Mouse (Mus musculus): ENCODE measurements around the gene Zc3h8. TPM values are rescaled to one million over a fixed set of nuclear protein-coding genes. Genes with fewer than 3 reads are reported as not detected.

Zc3h8 gene
- polyA plus RNA-seq, 1 experiment from 2014 or later = 9.3 TPM

DNA sequence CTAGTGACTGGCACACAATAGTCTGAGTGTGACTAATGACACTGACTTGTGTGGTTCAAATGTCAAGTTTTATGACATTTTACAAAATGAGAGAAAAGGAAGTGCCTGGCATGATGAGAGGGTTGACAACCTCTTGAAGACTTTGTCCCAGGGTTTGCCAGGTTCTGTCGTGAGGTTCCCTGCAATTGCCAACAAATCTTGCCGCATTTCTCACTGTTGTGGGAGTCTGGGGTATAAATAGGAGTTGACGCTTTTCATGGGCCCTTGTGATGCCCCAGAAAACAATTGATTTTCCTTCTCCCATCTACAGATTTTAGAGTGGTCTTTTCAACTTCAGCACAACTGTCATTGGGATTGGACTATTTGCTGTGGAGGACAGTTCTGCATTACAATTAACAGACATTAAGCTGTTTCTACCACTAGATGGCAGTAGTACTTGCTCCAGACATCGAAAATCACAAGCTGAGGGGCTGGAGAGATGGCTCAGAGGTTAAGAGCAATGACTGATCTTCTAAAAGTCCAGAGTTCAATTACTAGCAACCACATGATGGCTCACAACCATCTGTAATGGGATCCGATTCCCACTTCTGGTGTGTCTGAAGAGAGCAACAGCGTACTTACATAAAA is 4.2 kb upstream of the Zc3h8 start:
- 33% methylated on average over 6 of the region's 6 CpGs for WGBS
- Histone ChIP-seq H3K4me1 (peaks cover under 1% of the 10 kb centered on the region; the same call in 1 of the 2 replicates), H3K4me3 (no peak overlapping the region), H3K9me3 (no peaks in the 10 kb centered on the region), H3K4me2 (replicated peaks) (no peak overlapping the region), H3K27me3 (no peaks in the 10 kb centered on the region), H3K27ac (no peak overlapping the region), H3K9ac (no peak overlapping the region), H3K36me3 (no peaks in the 10 kb centered on the region)
- no peak for ATAC-seq (ENCODE audit: low FRiP score, low read depth)

DNA sequence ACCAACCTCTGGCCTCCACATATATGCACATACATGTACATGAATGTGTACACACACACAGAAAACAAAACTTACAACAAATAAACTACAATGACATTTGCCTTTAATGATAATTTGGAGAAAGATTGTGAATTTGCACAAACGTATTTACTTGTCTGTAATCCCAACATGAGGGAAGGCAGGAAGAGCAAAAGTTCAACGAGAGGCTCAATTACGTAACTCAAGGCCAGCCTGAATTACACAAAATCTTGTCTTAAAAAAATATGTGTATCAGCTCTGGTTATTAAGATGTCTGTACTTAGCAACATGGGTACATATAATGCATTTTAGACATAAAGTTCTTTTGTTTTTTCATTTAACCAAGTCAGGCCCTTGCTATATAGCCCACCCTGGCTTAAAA is 7.6 kb downstream of the Zc3h8 start:
- no peaks in the 10 kb centered on the region for H3K9me3 ChIP-seq
- no peak overlapping the region for H3K9ac ChIP-seq
- H3K27me3 ChIP-seq = no peaks in the 10 kb centered on the region
- H3K4me3 ChIP-seq = no peak overlapping the region
- no peak for ATAC-seq (ENCODE audit: low FRiP score, low read depth)
- H3K4me1 ChIP-seq = no peaks in the 10 kb centered on the region
- peaks cover 27% of the 10 kb centered on the region for H3K36me3 ChIP-seq
- H3K27ac ChIP-seq = no peak overlapping the region
- H3K4me2 ChIP-seq (replicated peaks) = no peak overlapping the region
- WGBS = 91% methylated on average over 3 of the region's 3 CpGs

DNA sequence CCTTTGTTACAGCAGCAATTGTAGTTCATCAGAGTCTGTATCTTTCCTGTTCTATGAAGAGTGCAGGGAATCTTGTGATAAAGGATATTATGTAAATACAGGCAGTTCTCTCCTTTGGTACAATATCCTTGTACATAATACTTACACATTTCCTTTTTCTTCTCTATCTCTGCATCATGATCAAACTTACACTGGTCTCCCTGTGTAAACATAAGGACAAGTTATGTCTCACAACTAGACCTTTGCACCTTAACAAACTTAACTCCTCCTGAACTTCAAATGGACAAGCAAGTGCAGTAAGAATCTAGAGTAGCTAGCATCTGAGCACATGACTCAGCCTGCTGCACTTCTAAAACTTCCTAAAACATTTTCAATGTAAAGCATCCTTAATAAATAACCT is 13.2 kb downstream of the Zc3h8 start:
- Histone ChIP-seq H3K9ac (no peak overlapping the region), H3K4me1 (no peaks in the 10 kb centered on the region), H3K36me3 (peaks cover 31% of the 10 kb centered on the region), H3K9me3 (no peaks in the 10 kb centered on the region), H3K27me3 (no peaks in the 10 kb centered on the region), H3K4me3 (no peak overlapping the region), H3K4me2 (replicated peaks) (no peak overlapping the region), H3K27ac (no peak overlapping the region)
- ATAC-seq (ENCODE audit: low FRiP score, low read depth) = no peak

DNA sequence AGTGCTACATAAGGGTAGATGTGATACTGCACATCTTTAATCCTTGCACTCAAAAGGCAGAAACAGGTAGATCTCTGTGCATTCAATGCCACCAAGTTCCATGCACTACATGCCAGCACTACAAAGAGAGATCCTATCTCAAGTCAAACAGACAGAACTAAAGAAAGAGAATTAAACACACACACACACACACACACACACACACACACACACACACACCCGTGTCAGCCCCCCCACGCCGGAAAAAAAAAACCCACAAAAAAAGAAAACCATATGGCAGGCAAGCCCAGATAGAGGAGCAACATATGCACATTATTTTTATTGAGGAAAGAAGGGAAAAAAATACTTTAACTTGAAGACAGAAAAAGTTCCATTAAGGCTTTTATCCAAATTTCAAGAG is 15.4 kb downstream of the Zc3h8 start:
- no peaks in the 10 kb centered on the region for H3K9me3 ChIP-seq
- H3K4me1 ChIP-seq = no peaks in the 10 kb centered on the region
- no peak for ATAC-seq (ENCODE audit: low FRiP score, low read depth)
- no peak overlapping the region for H3K4me3 ChIP-seq
- peaks cover 27% of the 10 kb centered on the region for H3K36me3 ChIP-seq
- H3K27me3 ChIP-seq = no peaks in the 10 kb centered on the region
- no peak overlapping the region for H3K4me2 ChIP-seq (replicated peaks)
- no peak overlapping the region for H3K9ac ChIP-seq
- no peak overlapping the region for H3K27ac ChIP-seq
- WGBS = 88% methylated on average over 3 of the region's 3 CpGs

DNA sequence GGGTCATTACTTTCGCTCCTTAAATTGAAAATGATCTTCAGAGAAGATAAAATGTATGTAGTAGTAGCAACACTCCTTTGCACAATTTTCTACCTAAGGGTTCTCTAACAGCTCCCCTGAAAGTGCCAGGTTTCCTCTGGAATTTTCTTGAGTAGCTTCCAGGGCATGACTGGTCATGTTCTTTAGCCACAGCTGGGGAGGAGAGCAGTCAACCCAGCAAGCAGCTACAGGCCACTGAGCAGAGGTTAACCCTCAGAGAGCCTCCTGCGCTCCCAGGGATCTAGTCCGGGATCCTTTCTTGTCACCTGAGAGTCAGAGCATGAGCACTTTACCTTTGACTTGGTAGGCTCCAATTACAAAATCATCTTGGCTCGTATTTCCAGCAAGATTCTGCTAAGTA is 19.1 kb downstream of the Zc3h8 start:
- H3K4me3 ChIP-seq = no peak overlapping the region
- H3K4me2 ChIP-seq (replicated peaks) = no peak overlapping the region
- H3K9me3 ChIP-seq = no peaks in the 10 kb centered on the region
- ATAC-seq (ENCODE audit: low FRiP score, low read depth) = no peak
- no peaks in the 10 kb centered on the region for H3K4me1 ChIP-seq
- no peak overlapping the region for H3K9ac ChIP-seq
- H3K27me3 ChIP-seq = no peaks in the 10 kb centered on the region
- H3K36me3 ChIP-seq = peaks cover 17% of the 10 kb centered on the region
- no peak overlapping the region for H3K27ac ChIP-seq
- WGBS = 82% methylated on average over 4 of the region's 4 CpGs

DNA sequence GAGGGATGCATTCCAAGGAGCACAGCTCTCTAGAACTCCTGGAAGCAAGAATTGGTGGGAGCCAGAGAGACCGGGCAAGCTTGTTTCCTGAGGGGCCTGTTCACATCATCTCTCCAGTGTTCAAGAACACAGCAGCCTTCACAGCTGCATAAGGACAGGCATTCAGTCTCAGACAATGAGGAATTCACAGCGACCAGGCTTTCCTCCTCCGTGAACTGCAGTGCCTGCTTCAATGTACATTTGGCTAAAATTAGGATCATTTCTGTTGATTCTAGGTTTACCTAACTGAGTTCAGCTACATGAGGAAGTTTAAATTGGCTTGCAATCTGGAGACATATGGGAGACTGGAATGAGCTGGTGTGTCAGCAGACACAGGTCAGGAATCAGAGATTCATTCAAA is 27.3 kb downstream of the Zc3h8 start:
- 67% methylated on average over 3 of the region's 3 CpGs for WGBS
- Histone ChIP-seq H3K4me2 (replicated peaks) (no peak overlapping the region), H3K9ac (no peak overlapping the region), H3K36me3 (no peaks in the 10 kb centered on the region), H3K4me3 (no peak overlapping the region), H3K27ac (peak overlapping the region; percentile 28; the same call in 1 of the 2 replicates), H3K4me1 (no peaks in the 10 kb centered on the region), H3K9me3 (no peaks in the 10 kb centered on the region), H3K27me3 (no peaks in the 10 kb centered on the region)
- no peak for ATAC-seq (ENCODE audit: low FRiP score, low read depth)

DNA sequence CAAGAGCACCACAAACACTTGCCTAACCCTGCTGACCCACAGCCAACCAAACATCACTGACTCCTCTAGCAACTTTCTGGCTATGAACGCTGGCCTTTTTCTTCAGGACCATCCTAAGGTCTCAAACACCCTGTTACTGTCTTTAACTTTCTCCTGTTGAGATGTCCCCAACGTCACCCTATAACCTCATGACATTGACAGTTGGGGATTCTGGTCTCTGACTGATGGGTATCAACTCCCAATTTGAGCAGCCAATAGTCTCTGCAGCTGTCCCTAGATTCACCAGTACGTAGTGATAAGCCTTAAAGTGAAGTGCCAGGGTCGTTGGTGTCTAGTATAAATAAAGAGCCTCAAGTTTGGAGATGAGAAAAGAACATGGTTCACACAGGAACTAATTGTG is 28.9 kb downstream of the Zc3h8 start:
- Histone ChIP-seq H3K27ac (no peak overlapping the region), H3K9ac (no peak overlapping the region), H3K36me3 (no peaks in the 10 kb centered on the region), H3K4me2 (replicated peaks) (no peak overlapping the region), H3K9me3 (no peaks in the 10 kb centered on the region), H3K4me1 (no peaks in the 10 kb centered on the region), H3K4me3 (no peak overlapping the region), H3K27me3 (no peaks in the 10 kb centered on the region)
- 86% methylated on average over 4 of the region's 4 CpGs for WGBS
- no peak for ATAC-seq (ENCODE audit: low FRiP score, low read depth)

DNA sequence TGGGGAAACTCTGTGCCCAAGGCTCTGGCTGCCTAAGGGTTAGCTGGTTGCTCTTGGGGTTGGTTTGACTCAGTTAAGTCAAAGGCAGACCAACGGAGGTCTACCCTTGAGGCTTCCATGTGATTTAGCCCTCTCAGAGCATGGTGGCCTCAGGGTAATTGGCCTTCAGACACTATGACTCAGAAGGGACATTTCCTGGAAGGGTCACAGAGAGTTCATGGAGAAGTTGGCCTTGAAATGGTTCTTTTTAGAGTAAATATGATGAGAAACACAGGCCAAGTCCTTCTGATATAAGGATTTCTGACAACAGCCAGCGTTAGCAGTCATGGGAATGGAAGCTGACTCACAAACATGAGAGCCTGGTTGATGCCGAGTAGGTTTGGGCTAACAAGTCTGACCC is 40.2 kb downstream of the Zc3h8 start:
- 85% methylated on average over 3 of the region's 3 CpGs for WGBS
- Histone ChIP-seq H3K9ac (no peak overlapping the region), H3K4me1 (0 out of 2 replicates have a peak, but pooled peaks cover 4% of the 10 kb centered on the region), H3K9me3 (peaks cover 13% of the 10 kb centered on the region; the same call in 1 of the 2 replicates), H3K4me3 (no peak overlapping the region), H3K4me2 (replicated peaks) (no peak overlapping the region), H3K27ac (no peak overlapping the region), H3K27me3 (no peaks in the 10 kb centered on the region), H3K36me3 (no peaks in the 10 kb centered on the region)
- ATAC-seq (ENCODE audit: low FRiP score, low read depth) = no peak

DNA sequence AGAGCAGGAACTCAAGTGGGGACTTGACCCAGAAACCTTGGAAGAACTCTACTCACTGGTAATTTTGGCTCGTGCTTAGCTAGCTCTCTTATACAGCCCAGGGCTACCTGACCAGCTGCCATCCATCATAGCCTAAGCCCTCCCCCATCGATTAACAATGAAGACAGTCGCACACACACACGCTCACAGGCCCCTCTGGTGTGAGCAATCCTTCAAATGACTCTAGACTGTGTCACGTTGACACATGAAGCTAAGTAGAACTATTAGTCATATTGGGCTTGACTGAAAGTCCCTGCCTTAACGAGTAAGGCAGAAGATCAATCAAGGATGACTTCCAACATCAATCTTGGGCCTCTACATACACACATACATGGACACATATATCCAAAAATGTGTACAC is 41.0 kb downstream of the Zc3h8 start:
- Histone ChIP-seq H3K27me3 (no peaks in the 10 kb centered on the region), H3K9me3 (peaks cover 13% of the 10 kb centered on the region; the same call in 1 of the 2 replicates), H3K4me2 (replicated peaks) (no peak overlapping the region), H3K4me3 (no peak overlapping the region), H3K4me1 (0 out of 2 replicates have a peak, but pooled peaks cover 4% of the 10 kb centered on the region), H3K36me3 (no peaks in the 10 kb centered on the region), H3K27ac (no peak overlapping the region), H3K9ac (no peak overlapping the region)
- WGBS = 78% methylated on average over 6 of the region's 6 CpGs
- no peak for ATAC-seq (ENCODE audit: low FRiP score, low read depth)

DNA sequence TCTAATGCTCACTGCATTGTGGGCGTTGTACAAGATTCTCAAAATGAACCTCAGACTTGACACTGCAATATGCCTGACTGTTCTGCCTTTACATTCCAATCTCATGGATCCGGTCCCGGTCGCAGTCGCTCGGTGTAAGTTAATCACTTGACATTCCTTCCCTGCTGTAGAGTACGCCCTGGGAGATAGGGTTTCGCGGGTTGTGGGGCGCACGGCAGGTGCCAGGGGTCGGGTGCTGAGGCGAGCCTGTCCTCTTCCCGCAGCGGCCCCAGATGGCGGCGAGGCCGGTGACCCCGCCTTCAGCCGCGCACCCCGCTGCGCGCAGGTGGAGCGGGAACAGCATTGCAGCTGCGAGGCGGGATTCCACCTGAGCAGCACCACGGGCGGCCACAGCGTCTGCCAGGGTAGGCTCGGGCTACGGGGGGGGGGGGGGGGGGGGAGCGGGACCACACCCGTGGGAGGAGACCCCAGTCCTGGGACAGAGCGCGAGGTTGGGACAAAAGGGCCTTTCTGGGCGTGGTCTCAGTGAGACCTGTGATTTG is 51.6 kb downstream of the Zc3h8 start:
- WGBS = 3% methylated on average over 32 of the region's 37 CpGs
- peak overlapping the region; percentile 75 for H3K4me2 ChIP-seq (replicated peaks)
- H3K9me3 ChIP-seq = no peaks in the 10 kb centered on the region
- H3K27ac ChIP-seq = no peak overlapping the region
- H3K36me3 ChIP-seq = no peaks in the 10 kb centered on the region
- ATAC-seq (ENCODE audit: low FRiP score, low read depth) = peak; percentile 64; the same call in 1 of the 2 replicates
- peak overlapping the region; percentile 31; the same call in 1 of the 2 replicates for H3K9ac ChIP-seq
- peaks cover 7% of the 10 kb centered on the region; the same call in 1 of the 2 replicates for H3K4me1 ChIP-seq
- H3K27me3 ChIP-seq = no peaks in the 10 kb centered on the region
- H3K4me3 ChIP-seq = peak overlapping the region; percentile 42

DNA sequence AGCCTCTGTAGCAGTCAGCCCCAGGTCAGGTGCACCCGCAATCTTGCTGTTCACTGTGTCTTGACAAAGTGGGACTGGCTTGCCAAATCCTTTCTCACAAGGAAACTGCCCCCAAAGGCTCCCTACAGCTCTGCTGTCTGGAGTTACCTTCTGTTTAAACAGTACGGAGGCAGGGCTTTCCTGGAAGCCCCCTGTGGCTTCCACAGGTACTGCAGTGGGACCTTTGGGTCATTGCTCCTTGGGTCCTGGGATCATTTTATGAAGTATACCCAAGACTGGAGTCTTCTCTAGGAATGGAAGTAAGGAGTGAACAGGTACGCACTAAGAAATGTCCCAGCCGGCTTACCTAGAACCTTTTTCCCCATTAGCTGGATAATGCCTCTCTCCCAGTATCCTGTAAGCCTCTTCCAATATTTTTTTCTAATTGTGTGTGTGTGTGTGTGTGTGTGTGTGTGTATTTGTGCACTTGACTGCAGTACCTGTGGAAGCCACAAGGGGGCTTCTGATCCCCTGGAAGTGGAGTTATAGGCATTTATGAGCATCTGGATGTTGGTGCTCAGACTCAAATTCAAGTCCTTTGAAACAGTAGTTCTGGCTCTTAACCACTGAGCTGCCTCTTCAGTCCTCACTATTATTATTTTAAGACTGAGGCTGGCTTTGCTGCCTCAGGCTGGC is 53.1 kb downstream of the Zc3h8 start:
- no peaks in the 10 kb centered on the region for H3K36me3 ChIP-seq
- no peaks in the 10 kb centered on the region for H3K9me3 ChIP-seq
- 90% methylated on average over 4 of the region's 4 CpGs for WGBS
- H3K4me3 ChIP-seq = no peak overlapping the region
- H3K4me1 ChIP-seq = peaks cover 7% of the 10 kb centered on the region; the same call in 1 of the 2 replicates
- no peak for ATAC-seq (ENCODE audit: low FRiP score, low read depth)
- H3K9ac ChIP-seq = no peak overlapping the region
- H3K4me2 ChIP-seq (replicated peaks) = no peak overlapping the region
- H3K27me3 ChIP-seq = no peaks in the 10 kb centered on the region
- no peak overlapping the region for H3K27ac ChIP-seq

DNA sequence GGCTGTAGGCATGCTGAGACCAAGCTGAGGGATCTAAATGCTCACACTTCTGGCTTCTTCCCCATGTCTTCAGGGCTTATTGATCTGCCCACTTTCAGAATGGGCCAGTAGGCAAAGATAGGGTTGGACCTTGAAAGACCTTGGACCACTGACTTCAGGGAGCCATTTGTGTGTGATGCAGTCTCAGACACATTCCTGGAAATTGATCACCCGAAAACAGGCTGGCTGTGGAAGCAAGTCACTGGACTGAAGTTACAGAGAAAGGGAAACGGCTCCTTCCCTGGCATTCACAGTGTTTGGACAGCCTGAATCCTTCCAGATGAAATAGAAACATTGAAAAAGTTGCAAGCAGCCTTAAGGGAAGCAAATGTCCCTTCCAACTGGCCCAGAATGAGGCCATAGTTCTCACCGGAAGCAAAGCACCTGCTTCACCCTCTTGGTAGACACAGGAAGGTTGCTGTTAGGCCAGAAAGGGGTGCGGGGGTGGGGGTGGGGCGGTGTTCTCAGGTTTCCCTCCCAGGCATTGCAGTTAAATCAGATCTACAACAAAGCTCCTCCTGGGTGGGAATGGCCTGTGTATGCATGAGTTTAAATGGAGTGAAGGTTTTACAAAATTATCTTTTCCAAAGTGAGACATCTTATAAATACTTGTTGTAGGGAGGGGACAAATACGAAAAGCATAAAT is 55.9 kb downstream of the Zc3h8 start:
- H3K27ac ChIP-seq = no peak overlapping the region
- no peaks in the 10 kb centered on the region for H3K36me3 ChIP-seq

More for the DNA sequence above, 55.9 kb downstream of the Zc3h8 start:
- 52% methylated on average over 6 of the region's 6 CpGs for WGBS
- no peak for ATAC-seq (ENCODE audit: low FRiP score, low read depth)
- no peaks in the 10 kb centered on the region for H3K27me3 ChIP-seq
- no peak overlapping the region for H3K4me3 ChIP-seq
- H3K9me3 ChIP-seq = no peaks in the 10 kb centered on the region
- no peak overlapping the region for H3K9ac ChIP-seq
- no peak overlapping the region for H3K4me2 ChIP-seq (replicated peaks)
- peaks cover 7% of the 10 kb centered on the region; the same call in 1 of the 2 replicates for H3K4me1 ChIP-seq
